Mouse (Mus musculus) heart, embryonic 15.5 days (tissue): ENCODE measurements around the gene Ttll4. TPM values are rescaled to one million over a fixed set of nuclear protein-coding genes. Genes with fewer than 3 reads are reported as not detected.

Experiments
- ATAC-seq: fragments of 200-750 bp; cut with Nextera tagmentation; replicated peaks from 2 replicates; pipeline ENCODE4 v1.8.0; 2017; ENCODE audit warnings: low read depth, moderate TSS enrichment; ENCODE audit not compliant: insufficient number of reproducible peaks, insufficient read depth, low FRiP score
- H3K27ac ChIP-seq: fragments of 300-500 bp; sonication (generic); 2 replicates; pipeline ENCODE4 v1.5.1; 2015; ENCODE audit warnings: mild to moderate bottlenecking, inconsistent platforms
- H3K27me3 ChIP-seq: fragments of 300-500 bp; sonication (generic); 2 replicates; pipeline ENCODE4 v1.6.1; 2015; ENCODE audit warnings: inconsistent platforms
- H3K36me3 ChIP-seq: fragments of 300-500 bp; sonication (generic); 2 replicates; pipeline ENCODE4 v1.6.1; 2015; ENCODE audit warnings: mild to moderate bottlenecking, inconsistent platforms
- H3K4me1 ChIP-seq: fragments of 300-500 bp; sonication (generic); replicated peaks from 2 replicates; pipeline ENCODE4 v1.6.1; 2015; ENCODE audit warnings: inconsistent platforms
- H3K4me2 ChIP-seq: fragments of 300-500 bp; sonication (generic); 2 replicates; pipeline ENCODE4 v1.6.1; 2015; ENCODE audit warnings: inconsistent platforms, mild to moderate bottlenecking, moderate library complexity
- H3K4me3 ChIP-seq: fragments of 300-500 bp; sonication (generic); 2 replicates; pipeline ENCODE4 v1.5.1; 2015; ENCODE audit warnings: mild to moderate bottlenecking, inconsistent platforms
- H3K9ac ChIP-seq: fragments of 300-500 bp; sonication (generic); 2 replicates; pipeline ENCODE4 v1.6.1; 2015; ENCODE audit warnings: mild to moderate bottlenecking, inconsistent platforms
- H3K9me3 ChIP-seq: fragments of 300-500 bp; sonication (generic); replicated peaks from 2 replicates; pipeline ENCODE4 v1.6.1; 2016; ENCODE audit warnings: inconsistent platforms
- WGBS: fragments of 180-500 bp; shearing (Covaris S2); methylation state at CpG from one replicate; pipeline ENCODE4 v1.1.7; 2015; ENCODE audit warnings: mixed read lengths; 5-methylcytosine and 5-hydroxymethylcytosine counted together
- polyA plus RNA-seq: library from polyadenylated mRNA; unstranded; fragments of >200 nt; fragmentation: Nextera tagmentation; extraction: Ambion mirVana; gene quantifications from 2 replicates; pipeline ENCODE4 v1.2.1, GENCODE M21; 2015

Gene Ttll4
- polyA plus RNA-seq, 1 experiment from 2014 or later: 7.3 TPM

DNA sequence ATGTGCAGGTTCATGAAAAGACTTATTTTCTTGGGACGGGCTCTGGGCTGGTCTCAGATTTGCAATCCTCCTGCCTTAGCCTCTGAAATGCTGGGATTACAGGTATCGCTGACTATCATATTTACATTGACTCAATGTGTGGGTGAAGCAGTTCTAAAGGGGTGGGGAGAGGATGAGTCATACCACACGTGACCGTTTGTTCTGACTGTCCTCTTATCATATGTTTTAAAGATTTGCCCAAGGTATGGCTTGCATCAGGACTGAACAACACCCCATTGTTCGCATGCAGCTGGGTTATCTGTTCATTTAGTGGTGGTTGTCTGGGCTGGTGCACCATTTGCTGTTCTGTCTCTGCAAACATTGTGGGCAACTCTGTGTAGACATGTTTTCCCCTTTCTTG is 65.1 kb downstream of the Ttll4 start:
- Histone ChIP-seq H3K36me3 (no peaks in the 10 kb centered on the region), H3K4me2 (no peak overlapping the region), H3K9me3 (no peaks in the 10 kb centered on the region), H3K4me1 (no peaks in the 10 kb centered on the region), H3K27ac (no peak overlapping the region), H3K27me3 (no peaks in the 10 kb centered on the region), H3K9ac (no peak overlapping the region), H3K4me3 (no peak overlapping the region)
- ATAC-seq: no peak
- 57% methylated on average over 5 of the region's 5 CpGs for WGBS

DNA sequence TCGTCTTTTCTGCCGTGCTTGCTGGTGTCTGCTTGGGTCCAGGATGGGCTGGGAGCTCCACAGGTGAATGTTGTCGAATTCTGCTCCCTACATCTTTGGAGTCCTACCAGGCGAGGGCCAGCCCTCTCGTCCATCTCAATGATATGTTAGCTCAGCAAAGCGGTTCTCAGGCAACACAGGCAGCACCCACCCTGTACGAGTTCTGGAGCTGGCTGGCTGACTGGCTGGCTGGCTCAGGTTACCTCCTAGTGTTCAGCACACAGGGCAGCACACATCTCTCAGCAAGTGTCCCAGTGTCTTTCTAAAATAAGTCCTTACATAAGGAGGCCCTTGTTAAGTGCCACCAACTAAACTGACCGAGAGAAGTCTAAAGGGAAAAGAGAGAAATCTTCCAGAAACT is 66.9 kb downstream of the Ttll4 start:
- 64% methylated on average over 8 of the region's 8 CpGs for WGBS
- ATAC-seq: no peak
- H3K9ac ChIP-seq: no peak overlapping the region
- no peak overlapping the region for H3K27ac ChIP-seq
- H3K4me1 ChIP-seq: no peaks in the 10 kb centered on the region
- no peaks in the 10 kb centered on the region for H3K27me3 ChIP-seq
- H3K36me3 ChIP-seq: no peaks in the 10 kb centered on the region
- no peak overlapping the region for H3K4me3 ChIP-seq
- no peaks in the 10 kb centered on the region for H3K9me3 ChIP-seq
- H3K4me2 ChIP-seq: no peak overlapping the region

DNA sequence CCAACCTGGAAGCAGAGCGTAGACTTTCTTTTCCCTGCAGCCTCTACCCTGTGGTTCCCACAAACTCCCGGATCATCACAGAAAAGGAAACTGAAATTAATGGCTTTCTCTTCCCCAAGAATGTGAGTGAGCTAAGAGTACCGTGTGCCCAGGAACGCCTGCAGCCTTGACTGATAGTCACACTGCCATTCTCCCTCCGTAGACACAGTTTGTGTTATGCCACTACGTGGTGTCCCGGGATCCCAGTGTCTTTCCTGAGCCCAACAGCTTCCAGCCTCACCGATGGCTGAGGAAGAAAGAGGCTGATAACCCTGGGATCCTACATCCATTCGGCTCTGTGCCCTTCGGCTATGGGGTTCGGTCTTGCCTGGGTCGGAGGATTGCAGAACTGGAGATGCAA is 75.4 kb downstream of the Ttll4 start:
- Histone ChIP-seq H3K9me3 (no peaks in the 10 kb centered on the region), H3K4me3 (no peak overlapping the region), H3K4me1 (no peaks in the 10 kb centered on the region), H3K4me2 (no peak overlapping the region), H3K36me3 (no peaks in the 10 kb centered on the region), H3K27me3 (no peaks in the 10 kb centered on the region), H3K9ac (no peak overlapping the region), H3K27ac (no peak overlapping the region)
- no peak for ATAC-seq
- 82% methylated on average over 12 of the region's 12 CpGs for WGBS

DNA sequence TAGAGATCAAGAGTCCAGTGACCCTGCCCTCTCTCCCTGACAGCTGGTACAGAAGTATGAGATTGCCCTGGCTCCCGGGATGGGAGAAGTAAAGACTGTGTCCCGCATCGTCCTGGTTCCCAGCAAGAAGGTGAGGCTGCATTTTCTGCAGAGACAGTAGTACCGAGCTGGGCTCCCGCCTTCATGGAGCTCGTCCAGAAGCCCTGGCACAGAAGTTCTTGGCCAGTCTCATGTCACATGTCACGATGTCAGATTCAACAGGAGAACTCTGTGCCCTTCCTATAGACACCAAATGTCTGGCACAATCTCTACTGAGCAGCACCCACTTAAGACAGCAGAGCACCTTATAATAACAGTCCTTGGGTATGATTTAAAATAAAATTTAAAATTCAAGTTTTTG is 76.0 kb downstream of the Ttll4 start:
- WGBS: 83% methylated on average over 7 of the region's 7 CpGs
- ATAC-seq: no peak
- H3K4me2 ChIP-seq: no peak overlapping the region

DNA sequence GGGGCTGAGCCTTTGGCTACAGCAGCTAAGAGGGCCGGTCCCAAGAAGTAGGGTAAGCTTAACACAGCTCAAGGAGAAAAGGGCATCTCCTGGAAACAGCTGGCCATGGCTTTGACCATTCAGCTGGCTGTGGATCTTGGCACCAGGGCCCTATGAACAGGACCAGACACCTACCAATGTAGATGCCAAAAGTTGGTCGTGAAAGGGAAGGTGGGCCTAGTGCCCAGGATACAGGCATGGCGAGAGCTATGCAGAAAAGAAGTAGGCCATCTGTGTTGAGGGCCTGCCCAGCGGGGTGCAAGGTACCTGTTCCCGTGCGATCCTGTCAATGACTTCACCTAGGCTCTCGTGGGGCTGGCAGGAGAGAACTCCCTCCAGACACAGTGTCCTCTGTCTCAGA is 79.3 kb downstream of the Ttll4 start:
- no peak overlapping the region for H3K4me3 ChIP-seq
- H3K9me3 ChIP-seq: no peaks in the 10 kb centered on the region
- no peak overlapping the region for H3K4me2 ChIP-seq
- no peak overlapping the region for H3K27ac ChIP-seq
- no peaks in the 10 kb centered on the region for H3K36me3 ChIP-seq
- 77% methylated on average over 7 of the region's 7 CpGs for WGBS
- ATAC-seq: no peak
- no peak overlapping the region for H3K9ac ChIP-seq
- H3K27me3 ChIP-seq: no peaks in the 10 kb centered on the region
- H3K4me1 ChIP-seq: no peaks in the 10 kb centered on the region

More for the DNA sequence above, 76.0 kb downstream of the Ttll4 start:
- no peaks in the 10 kb centered on the region for H3K9me3 ChIP-seq
- no peak overlapping the region for H3K9ac ChIP-seq
- H3K36me3 ChIP-seq: no peaks in the 10 kb centered on the region
- H3K4me3 ChIP-seq: no peak overlapping the region
- no peaks in the 10 kb centered on the region for H3K4me1 ChIP-seq
- no peak overlapping the region for H3K27ac ChIP-seq
- H3K27me3 ChIP-seq: no peaks in the 10 kb centered on the region

DNA sequence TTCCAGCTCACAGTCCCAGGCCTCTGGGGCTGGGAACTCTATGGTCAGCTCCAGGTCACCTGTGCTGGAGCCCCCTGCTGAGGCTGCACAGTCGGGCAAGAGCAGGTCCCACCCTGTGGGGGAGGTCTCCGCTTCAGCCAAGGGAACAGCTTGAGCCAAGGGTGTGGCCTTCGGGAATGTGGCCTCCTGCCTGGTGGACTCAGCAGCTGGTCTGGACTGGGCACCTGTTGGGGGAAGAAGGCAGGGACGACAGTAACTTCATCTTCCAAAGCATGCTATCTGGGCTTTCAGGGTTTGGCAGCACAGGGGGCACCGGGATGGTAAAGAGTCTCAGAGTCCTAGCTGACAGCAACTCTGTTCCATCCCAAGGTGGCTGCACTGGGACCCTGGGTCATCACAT is 85.8 kb downstream of the Ttll4 start:
- H3K4me1 ChIP-seq: peaks cover 30% of the 10 kb centered on the region
- H3K4me2 ChIP-seq: no peak overlapping the region
- H3K4me3 ChIP-seq: no peak overlapping the region
- ATAC-seq: no peak
- H3K27me3 ChIP-seq: peaks cover 8% of the 10 kb centered on the region; the same call in 1 of the 2 replicates
- H3K27ac ChIP-seq: no peak overlapping the region
- 69% methylated on average over 5 of the region's 5 CpGs for WGBS
- no peak overlapping the region for H3K9ac ChIP-seq
- H3K36me3 ChIP-seq: no peaks in the 10 kb centered on the region
- no peaks in the 10 kb centered on the region for H3K9me3 ChIP-seq

DNA sequence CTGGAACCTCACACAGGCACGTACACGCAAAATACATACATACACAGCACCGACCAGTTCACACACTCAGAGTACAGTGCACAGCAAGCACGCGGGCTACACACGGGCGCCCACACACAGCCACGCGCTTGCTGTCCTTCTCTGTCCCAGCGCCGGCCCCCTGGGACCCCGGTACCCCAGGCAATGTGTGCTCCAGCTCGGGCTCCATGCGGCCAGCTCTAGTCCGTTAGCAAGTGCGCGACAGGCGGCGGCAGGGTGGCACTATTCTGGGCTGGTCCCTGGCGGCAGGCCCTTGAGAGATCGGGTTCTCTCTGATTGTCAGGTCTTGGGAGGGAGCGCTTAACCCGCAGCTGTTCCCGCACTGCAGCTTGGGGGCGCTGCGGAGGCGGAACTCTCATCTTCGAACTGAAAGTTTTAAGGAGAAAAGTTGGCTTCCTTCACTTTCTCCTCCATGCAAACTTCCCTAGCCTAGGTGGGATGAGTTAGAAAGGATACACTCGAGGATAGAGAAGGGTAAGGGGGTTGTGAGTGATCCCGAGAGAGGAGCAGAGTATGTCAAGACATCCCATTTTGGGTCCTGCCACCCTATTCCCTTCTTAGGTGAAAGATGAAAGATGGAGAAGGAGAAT is 87.2 kb downstream of the Ttll4 start, which contains the start of gene Prkag3:
Prkag3 (minus strand) TSS at position 579 of the 629 bp plus-strand sequence.
- peaks cover 30% of the 10 kb centered on the region for H3K4me1 ChIP-seq
- 6% methylated on average over 30 of the region's 30 CpGs for WGBS
- ATAC-seq: peak; percentile 77
- no peaks in the 10 kb centered on the region for H3K36me3 ChIP-seq
- peak within 1 kb of the TSS; percentile 69 for H3K9ac ChIP-seq
- peaks cover 8% of the 10 kb centered on the region; the same call in 1 of the 2 replicates for H3K27me3 ChIP-seq
- no peaks in the 10 kb centered on the region for H3K9me3 ChIP-seq
- peak within 1 kb of the TSS; percentile 71 for H3K4me2 ChIP-seq
- H3K27ac ChIP-seq: peak within 1 kb of the TSS; percentile 81
- H3K4me3 ChIP-seq: peak within 1 kb of the TSS; percentile 49

DNA sequence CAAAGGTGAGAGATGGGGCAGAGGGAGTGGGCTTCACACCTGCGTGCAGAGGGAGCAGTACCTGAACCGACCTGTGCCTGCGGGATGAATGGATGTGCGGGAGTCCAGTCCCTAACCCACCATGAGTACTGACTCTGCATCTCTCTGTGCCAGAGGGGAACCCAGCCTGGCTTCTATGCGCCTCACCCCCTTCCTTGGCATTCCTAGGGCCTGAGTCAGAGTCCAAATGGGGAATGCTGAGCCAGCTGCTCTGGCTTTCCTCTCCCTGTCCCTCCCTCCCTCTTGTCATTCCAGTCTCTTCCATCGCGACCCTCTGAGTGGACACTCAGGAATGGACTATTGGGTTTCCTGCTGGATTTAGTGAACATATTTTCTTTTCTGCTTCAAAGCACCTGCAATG is 87.8 kb downstream of the Ttll4 start:
- peak; percentile 92 for ATAC-seq
- Histone ChIP-seq H3K4me1 (peaks cover 30% of the 10 kb centered on the region), H3K4me2 (peak overlapping the region; percentile 71), H3K9me3 (no peaks in the 10 kb centered on the region), H3K9ac (0 out of 2 replicates have a peak overlapping the region, but pooled peaks have one; percentile 0), H3K27ac (peak overlapping the region; percentile 81), H3K27me3 (peaks cover 8% of the 10 kb centered on the region; the same call in 1 of the 2 replicates), H3K36me3 (no peaks in the 10 kb centered on the region), H3K4me3 (peak overlapping the region; percentile 49)
- WGBS: 36% methylated on average over 7 of the region's 7 CpGs

DNA sequence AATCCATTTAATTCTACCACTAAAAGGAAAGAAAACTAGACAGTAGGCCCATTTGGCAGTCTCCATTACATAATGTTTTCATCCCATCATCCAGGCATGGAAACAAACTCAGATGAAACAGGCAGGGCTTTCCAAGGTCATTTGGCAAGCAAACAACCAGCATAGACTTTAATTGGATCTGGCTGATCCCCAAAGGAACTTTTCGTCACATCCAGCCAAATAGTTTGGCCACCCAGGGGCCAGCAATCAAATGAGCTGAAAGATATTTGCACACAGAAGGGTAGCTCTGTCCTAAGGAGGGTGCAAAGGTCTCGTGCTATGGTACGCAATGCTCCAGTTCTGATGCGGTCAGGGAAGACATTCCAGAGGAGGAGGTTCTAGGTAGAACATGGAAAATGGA is 89.1 kb downstream of the Ttll4 start:
- H3K36me3 ChIP-seq: no peaks in the 10 kb centered on the region
- peaks cover 8% of the 10 kb centered on the region; the same call in 1 of the 2 replicates for H3K27me3 ChIP-seq

DNA sequence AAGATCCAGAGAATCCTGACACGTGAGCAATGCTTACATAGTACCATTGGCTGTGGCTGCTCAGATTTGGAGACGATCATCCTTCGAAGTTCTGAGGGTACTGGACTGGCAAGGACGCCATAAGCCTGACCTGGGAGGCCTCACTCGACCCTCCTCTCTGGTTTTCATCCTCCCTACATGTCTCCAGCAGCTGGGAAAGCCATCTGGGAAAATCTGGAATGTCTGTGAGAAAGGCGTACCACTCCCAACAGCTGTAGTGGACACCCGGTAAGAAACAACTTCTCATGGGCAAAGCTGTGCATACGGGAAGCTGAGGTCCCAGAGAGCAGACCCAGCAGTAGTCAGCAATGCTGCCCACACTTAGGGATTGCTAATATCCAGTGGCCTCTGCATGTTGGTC is 90.6 kb downstream of the Ttll4 start:
- no peaks in the 10 kb centered on the region for H3K9me3 ChIP-seq
- WGBS: 87% methylated on average over 8 of the region's 8 CpGs
- H3K4me3 ChIP-seq: no peak overlapping the region
- H3K9ac ChIP-seq: no peak overlapping the region
- H3K4me1 ChIP-seq: peaks cover 30% of the 10 kb centered on the region
- no peak for ATAC-seq
- H3K4me2 ChIP-seq: no peak overlapping the region
- H3K36me3 ChIP-seq: no peaks in the 10 kb centered on the region
- peaks cover 7% of the 10 kb centered on the region; the same call in 1 of the 2 replicates for H3K27me3 ChIP-seq
- no peak overlapping the region for H3K27ac ChIP-seq

More for the DNA sequence above, 89.1 kb downstream of the Ttll4 start:
- 82% methylated on average over 4 of the region's 4 CpGs for WGBS
- peaks cover 30% of the 10 kb centered on the region for H3K4me1 ChIP-seq
- no peak overlapping the region for H3K4me2 ChIP-seq
- H3K4me3 ChIP-seq: no peak overlapping the region
- 0 out of 2 replicates have a peak overlapping the region, but pooled peaks have one; percentile 3 for H3K27ac ChIP-seq
- H3K9me3 ChIP-seq: no peaks in the 10 kb centered on the region
- ATAC-seq: no peak
- H3K9ac ChIP-seq: no peak overlapping the region

DNA sequence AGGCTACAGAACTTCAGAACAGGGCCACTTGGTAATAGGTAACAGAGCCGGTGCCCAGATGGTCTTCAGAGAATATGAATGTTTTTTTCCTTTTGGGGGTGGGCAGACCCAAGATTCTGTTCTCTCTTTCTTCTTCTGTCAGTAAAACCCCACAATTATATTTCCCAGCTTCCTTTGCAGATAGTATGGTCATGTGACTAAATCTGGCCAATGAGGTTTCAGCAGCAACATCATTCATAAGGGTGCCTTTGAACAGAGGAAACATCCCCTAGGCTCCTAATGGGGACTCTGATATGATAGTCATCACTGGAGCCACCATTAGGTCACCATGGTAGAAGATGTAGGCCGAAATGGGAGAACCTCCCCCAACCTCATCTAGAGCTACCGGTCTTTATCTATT is 91.3 kb downstream of the Ttll4 start:
- no peak for ATAC-seq
- H3K9ac ChIP-seq: no peak overlapping the region
- no peaks in the 10 kb centered on the region for H3K36me3 ChIP-seq
- H3K4me2 ChIP-seq: no peak overlapping the region
- 96% methylated on average over 3 of the region's 3 CpGs for WGBS
- H3K27ac ChIP-seq: no peak overlapping the region
- no peak overlapping the region for H3K4me3 ChIP-seq
- H3K27me3 ChIP-seq: peaks cover 4% of the 10 kb centered on the region; the same call in 1 of the 2 replicates
- no peaks in the 10 kb centered on the region for H3K9me3 ChIP-seq
- peaks cover 23% of the 10 kb centered on the region for H3K4me1 ChIP-seq
